Mouse (Mus musculus) myocyte (in vitro differentiated cells): ENCODE results near the gene Hsd17b2. TPM values are rescaled to one million over a fixed set of nuclear protein-coding genes. Genes with fewer than 3 reads are reported as not detected.
A peak's percentile ranks its signal among the peaks of the same experiment; 100 is the strongest.

Source experiments
- H3K27me3 ChIP-seq: one replicate; pipeline ENCODE4 v1.6.1; 2011; ENCODE audit not compliant: control insufficient read depth, insufficient read depth, insufficient read length
- H3K36me3 ChIP-seq: one replicate; pipeline ENCODE4 v1.6.1; 2011; ENCODE audit not compliant: control insufficient read depth, insufficient read depth
- H3K4me2 ChIP-seq: one replicate; pipeline ENCODE4 v1.6.1; 2011; ENCODE audit warnings: low read depth, control low read depth
- H3K4me3 ChIP-seq: one replicate; pipeline ENCODE4 v1.5.1; 2011; ENCODE audit warnings: mild to moderate bottlenecking, control low read depth, moderate library complexity
- H3K79me2 ChIP-seq: one replicate; pipeline ENCODE4 v1.6.1; 2011; ENCODE audit not compliant: control insufficient read depth, insufficient read depth
- H3ac ChIP-seq: one replicate; pipeline ENCODE4 v1.6.1; 2011; ENCODE audit not compliant: control insufficient read depth, insufficient read length
- CEBPB ChIP-seq: IDR thresholded peaks from 2 replicates; pipeline ENCODE4 v1.6.1; 2011; ENCODE audit warnings: mild to moderate bottlenecking, moderate library complexity; ENCODE audit not compliant: poor library complexity, insufficient read depth, severe bottlenecking
- E2F4 ChIP-seq: IDR thresholded peaks from one replicate; pipeline ENCODE4 v1.6.1; 2011; ENCODE audit warnings: mild to moderate bottlenecking, control low read depth, moderate library complexity; ENCODE audit not compliant: insufficient read depth
- MAX ChIP-seq: IDR thresholded peaks from one replicate; pipeline ENCODE4 v1.6.1; 2011; ENCODE audit warnings: low read depth, mild to moderate bottlenecking, control low read depth
- MYOD1 ChIP-seq, 3 experiments: IDR thresholded peaks; one replicate each; pipeline ENCODE4 v1.6.1; 2011; ENCODE audit warnings: control low read depth in 2 of 3, low read depth in 2 of 3, mild to moderate bottlenecking in 2 of 3, moderate library complexity in 1 of 3; ENCODE audit not compliant: insufficient read length in 2 of 3, control insufficient read depth in 1 of 3
- MYOG ChIP-seq, 3 experiments: IDR thresholded peaks; one replicate each; pipeline ENCODE4 v1.6.1; 2011; ENCODE audit warnings: control low read depth in 2 of 3, low read depth in 2 of 3, mild to moderate bottlenecking in 2 of 3; ENCODE audit not compliant: insufficient read length in 2 of 3, control insufficient read depth in 1 of 3, insufficient read depth in 1 of 3
- POLR2A ChIP-seq: IDR thresholded peaks from one replicate; pipeline ENCODE4 v1.6.1; 2011; ENCODE audit warnings: low read depth, mild to moderate bottlenecking, control low read depth, moderate library complexity; ENCODE audit not compliant: insufficient read length
- POLR2AphosphoS2 ChIP-seq: IDR thresholded peaks from one replicate; pipeline ENCODE4 v1.6.1; 2011; ENCODE audit warnings: low read depth, control low read depth; ENCODE audit not compliant: insufficient read length
- REST ChIP-seq: IDR thresholded peaks from one replicate; pipeline ENCODE4 v1.6.1; 2011; ENCODE audit warnings: mild to moderate bottlenecking, control low read depth, moderate library complexity; ENCODE audit not compliant: insufficient read depth, insufficient read length
- SRF ChIP-seq: IDR thresholded peaks from one replicate; pipeline ENCODE4 v1.6.1; 2011; ENCODE audit warnings: low read depth; ENCODE audit not compliant: control insufficient read depth, insufficient read length
- TCF12 ChIP-seq: IDR thresholded peaks from one replicate; pipeline ENCODE4 v1.6.1; 2011; ENCODE audit warnings: mild to moderate bottlenecking, control low read depth; ENCODE audit not compliant: poor library complexity, insufficient read depth, severe bottlenecking
- TCF3 ChIP-seq: IDR thresholded peaks from one replicate; pipeline ENCODE4 v1.6.1; 2011; ENCODE audit warnings: low read depth, control low read depth; ENCODE audit not compliant: insufficient read length
- USF1 ChIP-seq: IDR thresholded peaks from one replicate; pipeline ENCODE4 v1.6.1; 2011; ENCODE audit warnings: low read depth, mild to moderate bottlenecking, control low read depth, moderate library complexity
- polyA plus RNA-seq: library from polyadenylated mRNA; unstranded; fragments of >200 nt; fragmentation: generic; extraction: Trizol; gene quantifications from one replicate; pipeline ENCODE4 v1.2.1, GENCODE M21; 2012; ENCODE audit warnings: missing spikeins

Gene Hsd17b2
- polyA plus RNA-seq, 1 experiment: not detected

- no peak overlapping the region for H3K4me2 ChIP-seq
- no peak overlapping the region for H3K4me3 ChIP-seq
- no peak overlapping the region for H3ac ChIP-seq
- H3K27me3 ChIP-seq: no peaks in the 10 kb centered on the region
- H3K79me2 ChIP-seq: no peaks in the 10 kb centered on the region
- no peak for TF ChIP-seq POLR2A
- no peak for TF ChIP-seq TCF12
- no peak for TF ChIP-seq POLR2AphosphoS2
- no peak for TF ChIP-seq CEBPB
- TF ChIP-seq REST: no peak
- TF ChIP-seq SRF: no peak
- no peak for TF ChIP-seq E2F4
- TF ChIP-seq MAX: no peak
- no peak for TF ChIP-seq TCF3
- no peak for TF ChIP-seq USF1
- no peak for TF ChIP-seq MYOG (IDR thresholded peaks at IDR 0.05; ENCODE audit: control insufficient read depth in 1 of 3, insufficient read depth in 1 of 3, insufficient read length in 2 of 3, low read depth in 2 of 3)
- TF ChIP-seq MYOD1 (IDR thresholded peaks at IDR 0.05; ENCODE audit: control insufficient read depth in 1 of 3, insufficient read length in 2 of 3, low read depth in 2 of 3): no peak
- H3K36me3 ChIP-seq: no peaks in the 10 kb centered on the region
Observed at GRCm38 (mm10) chr8:117676460-117676859, 25.2 kb upstream of the Hsd17b2 start.

DNA sequence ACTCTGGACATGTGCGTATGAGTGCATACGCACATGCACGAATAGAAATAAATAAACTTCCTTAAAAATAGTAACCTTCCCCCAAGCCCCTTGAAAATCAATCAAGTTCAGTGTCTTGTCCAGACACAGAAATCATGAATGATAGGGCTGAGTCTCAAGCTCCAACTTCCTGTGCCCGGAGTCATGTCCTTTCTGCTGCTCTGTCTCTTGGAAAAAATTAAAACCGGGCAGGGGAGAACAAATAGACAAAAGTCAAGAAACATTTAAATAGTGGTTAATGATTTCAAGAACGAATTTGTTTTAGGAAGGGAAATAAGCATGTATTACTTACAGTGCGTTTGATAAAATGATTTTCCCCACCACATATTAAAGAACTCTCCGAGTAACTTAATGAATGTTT is 24.7 kb upstream of the Hsd17b2 start:
- no peak overlapping the region for H3K4me2 ChIP-seq
- TF ChIP-seq POLR2A: no peak
- TF ChIP-seq MAX: no peak
- no peak for TF ChIP-seq SRF
- no peak for TF ChIP-seq MYOD1 (IDR thresholded peaks at IDR 0.05; ENCODE audit: control insufficient read depth in 1 of 3, insufficient read length in 2 of 3, low read depth in 2 of 3)
- no peaks in the 10 kb centered on the region for H3K79me2 ChIP-seq
- no peak overlapping the region for H3K4me3 ChIP-seq
- no peaks in the 10 kb centered on the region for H3K36me3 ChIP-seq
- no peaks in the 10 kb centered on the region for H3K27me3 ChIP-seq
- H3ac ChIP-seq: no peak overlapping the region

DNA sequence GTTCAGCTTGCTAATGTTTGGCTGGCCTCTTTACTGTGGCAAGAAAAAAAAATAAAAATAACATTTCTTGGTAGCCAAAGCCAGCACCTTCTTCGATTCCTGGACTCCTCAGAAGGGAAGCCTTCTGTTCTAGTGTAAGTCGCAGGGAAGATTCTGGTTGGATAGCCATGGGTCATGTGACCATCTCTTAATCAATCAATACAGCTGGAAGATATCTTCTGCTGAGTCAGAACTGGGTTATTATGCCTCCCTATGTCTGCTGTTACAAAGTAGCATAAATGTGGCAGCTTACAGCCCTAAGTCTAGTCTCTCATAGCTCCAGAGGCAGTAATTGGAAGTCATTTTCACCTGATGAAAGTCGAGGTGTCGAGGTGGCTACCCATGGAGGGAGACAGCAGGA is 23.1 kb upstream of the Hsd17b2 start:
- Histone ChIP-seq H3K4me3 (no peak overlapping the region), H3ac (no peak overlapping the region), H3K27me3 (no peaks in the 10 kb centered on the region), H3K79me2 (no peaks in the 10 kb centered on the region), H3K36me3 (no peaks in the 10 kb centered on the region), H3K4me2 (no peak overlapping the region)
- TF ChIP-seq REST: no peak
- TF ChIP-seq TCF3: no peak
- no peak for TF ChIP-seq CEBPB
- TF ChIP-seq TCF12: no peak
- no peak for TF ChIP-seq USF1
- no peak for TF ChIP-seq E2F4
- no peak for TF ChIP-seq MAX
- TF ChIP-seq SRF: no peak

- H3ac ChIP-seq: no peak overlapping the region
- no peaks in the 10 kb centered on the region for H3K79me2 ChIP-seq
- TF ChIP-seq CEBPB (peak; percentile 69), TCF3 (no peak), E2F4 (no peak), MYOG (IDR thresholded peaks at IDR 0.05; ENCODE audit: control insufficient read depth in 1 of 3, insufficient read depth in 1 of 3, insufficient read length in 2 of 3, low read depth in 2 of 3) (no peak)
- no peaks in the 10 kb centered on the region for H3K36me3 ChIP-seq
- no peaks in the 10 kb centered on the region for H3K27me3 ChIP-seq
- peak overlapping the region; percentile 25 for H3K4me2 ChIP-seq
- H3K4me3 ChIP-seq: no peak overlapping the region
Observed at GRCm38 (mm10) chr8:117683925-117684472, 17.7 kb upstream of the Hsd17b2 start.

DNA sequence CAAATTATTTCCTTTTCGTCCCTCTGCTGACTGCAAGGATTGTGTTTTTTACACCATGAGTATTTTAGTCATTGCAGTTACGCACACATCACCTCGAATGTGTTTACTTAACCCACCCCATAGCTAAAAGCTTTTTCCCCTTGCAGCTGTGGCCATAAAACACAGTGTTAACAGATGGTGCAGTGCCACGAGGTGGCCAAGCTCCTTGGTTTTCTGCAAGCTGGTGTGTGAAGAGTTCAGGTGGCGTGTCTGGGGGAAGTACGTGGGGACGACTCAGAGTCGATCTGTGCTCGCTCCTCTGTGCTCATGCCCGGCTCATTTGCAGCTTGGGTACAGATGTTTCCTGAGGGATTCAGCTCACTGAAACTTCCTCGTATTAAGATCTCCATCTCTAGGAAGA is 17.2 kb upstream of the Hsd17b2 start:
- Histone ChIP-seq H3K4me2 (peak overlapping the region; percentile 25), H3K36me3 (no peaks in the 10 kb centered on the region), H3K4me3 (no peak overlapping the region), H3K27me3 (no peaks in the 10 kb centered on the region), H3K79me2 (no peaks in the 10 kb centered on the region), H3ac (no peak overlapping the region)
- no peak for TF ChIP-seq POLR2A
- no peak for TF ChIP-seq TCF3
- no peak for TF ChIP-seq MYOG (IDR thresholded peaks at IDR 0.05; ENCODE audit: control insufficient read depth in 1 of 3, insufficient read depth in 1 of 3, insufficient read length in 2 of 3, low read depth in 2 of 3)
- no peak for TF ChIP-seq CEBPB
- no peak for TF ChIP-seq E2F4
- TF ChIP-seq MYOD1 (IDR thresholded peaks at IDR 0.05; ENCODE audit: control insufficient read depth in 1 of 3, insufficient read length in 2 of 3, low read depth in 2 of 3): no peak
- no peak for TF ChIP-seq POLR2AphosphoS2
- TF ChIP-seq TCF12: no peak
